Mouse (Mus musculus) limb, embryonic 14.5 days (tissue): Measurements from ENCODE around the gene Naaladl2. TPM values are rescaled to one million over a fixed set of nuclear protein-coding genes. Genes with fewer than 3 reads are reported as not detected.
"Not testable (repeated sequence)": the region's sequence is repeated elsewhere in the genome, so short reads cannot be mapped to it uniquely, and the experiment has no call there.

Source experiments
- ATAC-seq: fragments of 200-750 bp; cut with Nextera tagmentation; 2 replicates; pipeline ENCODE4 v1.8.0; 2017; ENCODE audit warnings: low read depth, moderate number of reproducible peaks, moderate TSS enrichment; ENCODE audit not compliant: low FRiP score
- DNase-seq: peaks from one replicate; pipeline ENCODE4 v3.0.0-alpha.2; 2015; ENCODE audit warnings: low spot score
- H3K27ac ChIP-seq: fragments of 300-500 bp; sonication (generic); replicated peaks from 2 replicates; pipeline ENCODE4 v1.5.1; 2014; ENCODE audit warnings: low read depth, mild to moderate bottlenecking, low read length, moderate library complexity, mixed read lengths
- H3K27me3 ChIP-seq: fragments of 300-500 bp; sonication (generic); 2 replicates; pipeline ENCODE4 v1.6.1; 2014; ENCODE audit warnings: low read length, mixed read lengths; ENCODE audit not compliant: control insufficient read depth, insufficient read depth
- H3K36me3 ChIP-seq: fragments of 300-500 bp; sonication (generic); 2 replicates; pipeline ENCODE4 v1.6.1; 2014; ENCODE audit warnings: mild to moderate bottlenecking, low read length, moderate library complexity, mixed read lengths; ENCODE audit not compliant: control insufficient read depth, insufficient read depth
- H3K4me1 ChIP-seq: fragments of 300-500 bp; sonication (generic); 2 replicates; pipeline ENCODE4 v1.6.1; 2014; ENCODE audit warnings: antibody characterized with exemption, low read length, mixed read lengths; ENCODE audit not compliant: control insufficient read depth, insufficient read depth
- H3K4me2 ChIP-seq: fragments of 300-500 bp; sonication (generic); replicated peaks from 2 replicates; pipeline ENCODE4 v1.6.1; 2014; ENCODE audit warnings: low read depth, mild to moderate bottlenecking, low read length, moderate library complexity; ENCODE audit not compliant: severe bottlenecking
- H3K4me3 ChIP-seq: fragments of 300-500 bp; sonication (generic); replicated peaks from 2 replicates; pipeline ENCODE4 v1.5.1; 2014; ENCODE audit warnings: low read length
- H3K9ac ChIP-seq: fragments of 300-500 bp; sonication (generic); 2 replicates; pipeline ENCODE4 v1.6.1; 2014; ENCODE audit warnings: mild to moderate bottlenecking, low read depth, low read length, moderate library complexity; ENCODE audit not compliant: severe bottlenecking
- H3K9me3 ChIP-seq: fragments of 300-500 bp; sonication (generic); 2 replicates; pipeline ENCODE4 v1.6.1; 2016; ENCODE audit warnings: low read length; ENCODE audit not compliant: control insufficient read depth
- POLR2A ChIP-seq: fragments of 200-500 bp; IDR thresholded peaks from 2 replicates; pipeline ENCODE4 v1.8.0; 2012; ENCODE audit warnings: inconsistent platforms, mild to moderate bottlenecking, moderate library complexity, borderline replicate concordance; ENCODE audit not compliant: insufficient read depth, insufficient read length; ENCODE audit errors: extremely low read depth
- WGBS: fragments of 180-500 bp; shearing (Covaris S2); extraction: QIAGEN DNeasy Blood & Tissue Kit; methylation state at CpG from one replicate; pipeline ENCODE4 v1.1.7; 2014; 5-methylcytosine and 5-hydroxymethylcytosine counted together
- polyA plus RNA-seq, 2 experiments: library from polyadenylated mRNA; depleted of rRNA in 1 of 2; stranded (reverse) in 1 of 2; unstranded in 1 of 2; fragments of >200 nt; fragmentation: Nextera tagmentation in 1 of 2; extraction: Ambion mirVana in 1 of 2; gene quantifications; 2 replicates each; pipeline versions ENCODE4 v1.2.1 to v1.2.3; 2012 to 2014

Gene Naaladl2
- polyA plus RNA-seq, 2 experiments = 0.89 to 2.3 TPM

GRCm38 (mm10) chr3:25010751-25011150 lies 133.3 kb downstream of the Naaladl2 start:
- 83% methylated on average over 1 of the region's 1 CpGs for WGBS
- no peak for ATAC-seq
- Histone ChIP-seq H3K27me3 (no peaks in the 10 kb centered on the region), H3K27ac (no peak overlapping the region), H3K4me1 (no peaks in the 10 kb centered on the region), H3K9ac (no peak overlapping the region), H3K4me3 (no peak overlapping the region), H3K4me2 (no peak overlapping the region), H3K36me3 (no peaks in the 10 kb centered on the region), H3K9me3 (no peaks in the 10 kb centered on the region)
- TF ChIP-seq POLR2A = no peak
- DNase-seq = no peak

- H3K36me3 ChIP-seq, H3K27ac ChIP-seq, ATAC-seq, H3K4me2 ChIP-seq, H3K4me1 ChIP-seq, H3K9ac ChIP-seq, DNase-seq, H3K27me3 ChIP-seq, H3K4me3 ChIP-seq, H3K9me3 ChIP-seq: not testable (repeated sequence)
- WGBS = 62% methylated on average over 2 of the region's 2 CpGs
Measured at GRCm38 (mm10) chr3:25006802-25007201, 137.3 kb downstream of the Naaladl2 start.

GRCm38 (mm10) chr3:24992577-24992976 lies 151.5 kb downstream of the Naaladl2 start:
- TF ChIP-seq POLR2A = no peak
- Histone ChIP-seq H3K9me3 (no peaks in the 10 kb centered on the region), H3K27ac (no peak overlapping the region), H3K4me1 (no peaks in the 10 kb centered on the region), H3K27me3 (no peaks in the 10 kb centered on the region), H3K4me3 (no peak overlapping the region), H3K9ac (no peak overlapping the region), H3K36me3 (no peaks in the 10 kb centered on the region), H3K4me2 (no peak overlapping the region)
- ATAC-seq (no peak), DNase-seq (no peak)
- 33% methylated on average over 2 of the region's 2 CpGs for WGBS

- Histone ChIP-seq H3K36me3 (no peaks in the 10 kb centered on the region), H3K9me3 (no peaks in the 10 kb centered on the region), H3K9ac (no peak overlapping the region), H3K4me1 (no peaks in the 10 kb centered on the region), H3K4me2 (no peak overlapping the region), H3K4me3 (no peak overlapping the region), H3K27me3 (no peaks in the 10 kb centered on the region), H3K27ac (no peak overlapping the region)
- WGBS = 90% methylated on average over 3 of the region's 3 CpGs
- ATAC-seq (no peak), DNase-seq (no peak)
- TF ChIP-seq POLR2A = no peak
Measured at GRCm38 (mm10) chr3:24992078-24992477, 152.0 kb downstream of the Naaladl2 start.

GRCm38 (mm10) chr3:24982111-24982510 lies 161.9 kb downstream of the Naaladl2 start:
- H3K27me3 ChIP-seq = no peaks in the 10 kb centered on the region
- no peaks in the 10 kb centered on the region for H3K9me3 ChIP-seq
- DNase-seq (no peak), ATAC-seq (no peak)
- no peaks in the 10 kb centered on the region for H3K4me1 ChIP-seq
- no peak overlapping the region for H3K4me3 ChIP-seq
- H3K36me3 ChIP-seq = no peaks in the 10 kb centered on the region
- 76% methylated on average over 4 of the region's 4 CpGs for WGBS
- TF ChIP-seq POLR2A = no peak
- H3K4me2 ChIP-seq = no peak overlapping the region
- H3K27ac ChIP-seq = no peak overlapping the region
- H3K9ac ChIP-seq = no peak overlapping the region

- Histone ChIP-seq H3K4me3 (no peak overlapping the region), H3K27me3 (no peaks in the 10 kb centered on the region), H3K9ac (no peak overlapping the region), H3K4me1 (no peaks in the 10 kb centered on the region), H3K27ac (no peak overlapping the region), H3K36me3 (no peaks in the 10 kb centered on the region), H3K9me3 (no peaks in the 10 kb centered on the region), H3K4me2 (no peak overlapping the region)
- ATAC-seq = no peak
- 85% methylated on average over 2 of the region's 2 CpGs for WGBS
- no peak for DNase-seq
- TF ChIP-seq POLR2A = no peak
Measured at GRCm38 (mm10) chr3:24942170-24942569, 201.9 kb downstream of the Naaladl2 start.
